ENCODE assay signal across 8 mouse cellular contexts in genomic region chr5:43923933-43924332, GRCm38 (mm10). TPM values are rescaled to one million over a fixed set of nuclear protein-coding genes. Genes with fewer than 3 reads are reported as not detected.
A peak's percentile ranks its signal among the peaks of the same experiment; 100 is the strongest.
DNase-seq lines count a peak whose midpoint lies in the region; TF ChIP-seq lines count a peak whose summit lies in the region.

No protein-coding gene starts in this region.

- 26% methylated on average over 4 of the region's 4 CpGs for WGBS in lung, adult 2 months

- H3K4me3 ChIP-seq in bone marrow macrophage, adult 2 months (ENCODE audit: insufficient read depth, low read length) = no peak overlapping the region
- H3K4me3 ChIP-seq in lung, adult 2 months (replicated peaks; ENCODE audit: extremely low read depth, low read depth, low read length) = no peak overlapping the region

- no peak for TF ChIP-seq POLR2A in bone marrow macrophage, adult 2 months (IDR thresholded peaks at IDR 0.05; ENCODE audit: borderline replicate concordance, low read depth, low read length)
- no peak for TF ChIP-seq POLR2A in lung, adult 2 months (IDR thresholded peaks at IDR 0.05; ENCODE audit: borderline replicate concordance, extremely low read depth, low read depth, low read length)

- TF ChIP-seq CTCF in bone marrow macrophage, adult 2 months (IDR thresholded peaks at IDR 0.05; ENCODE audit: low read depth, low read length) = peak; percentile 37; the same call in 1 of the 2 replicates
- peak; percentile 84 for TF ChIP-seq CTCF in lung, adult 2 months (IDR thresholded peaks at IDR 0.05; ENCODE audit: insufficient read depth, low read length)

- no peak overlapping the region for H3K27ac ChIP-seq in bone marrow macrophage, adult 2 months (ENCODE audit: insufficient read depth, low read depth, low read length)

- DNase-seq in urinary bladder, adult 18-20 months (ENCODE audit: low spot score in 2 of 2) = peak; percentile 27 to 43
- DNase-seq in urinary bladder, postnatal 10 days (ENCODE audit: low spot score) = no peak
- DNase-seq in gastrocnemius, postnatal 10 days = peak; percentile 50
- peak; percentile 80 to 81 for DNase-seq in kidney, postnatal 4 days
- peak; percentile 72 for DNase-seq in lung, adult 2 months
- peak; percentile 46 for DNase-seq in right cerebral cortex, postnatal 4 days
- no peak for DNase-seq in c-Kit-positive CD71-positive TER-119-positive erythroid progenitor cells, embryonic 14.5 days (ENCODE audit: low spot score)

- peaks cover 5% of the 10 kb centered on the region for H3K4me1 ChIP-seq in bone marrow macrophage, adult 2 months (ENCODE audit: control insufficient read depth, insufficient read depth, low read length)
- H3K4me1 ChIP-seq in lung, adult 2 months (ENCODE audit: control insufficient read depth, insufficient read depth, low read length) = no peaks in the 10 kb centered on the region

RNA-seq across cellular contexts. Expression of gene Gm7879, which starts 11.0 kb away (rescaled TPM):
- not detected in 2 replicates for polyA plus RNA-seq in bone marrow macrophage, adult 2 months (2012; ENCODE audit: insufficient read depth, insufficient read length, missing spikeins)
- total RNA-seq in gastrocnemius, postnatal 10 days (2021) = 10 to 100 TPM in 1 of 2 experiments, 1 to 10 TPM in 1; 8.6 to 11.1 TPM
- polyA plus RNA-seq in lung, adult 2 months (2012; rRNA removed) = 0.34 TPM in 1 of 2 replicates, not detected in the other

RNA-seq across cellular contexts. Expression of gene Cd38, which starts 55.6 kb away (rescaled TPM):
- polyA plus RNA-seq in bone marrow macrophage, adult 2 months (2012; ENCODE audit: insufficient read depth, insufficient read length, missing spikeins) = not detected in 2 replicates
- 1 to 10 TPM; 5.6 to 7.6 TPM for total RNA-seq in gastrocnemius, postnatal 10 days (2021)
- 20.9 and 22.2 TPM in 2 replicates for polyA plus RNA-seq in lung, adult 2 months (2012; rRNA removed)

RNA-seq across cellular contexts. Expression of gene Fgfbp1, which starts 57.6 kb away (rescaled TPM):
- not detected in 2 replicates for polyA plus RNA-seq in bone marrow macrophage, adult 2 months (2012; ENCODE audit: insufficient read depth, insufficient read length, missing spikeins)
- total RNA-seq in gastrocnemius, postnatal 10 days (2021) = not detected
- 10.3 and 18.4 TPM in 2 replicates for polyA plus RNA-seq in lung, adult 2 months (2012; rRNA removed)

Comparison
In these comparisons a context has a peak if more than half of its experiments do, and no peak if none do; other contexts are left out.
1. DNase-seq: peak in urinary bladder, adult 18-20 months (2 of 2), gastrocnemius, postnatal 10 days (single experiment), kidney, postnatal 4 days (2 of 2), lung, adult 2 months (single experiment) and right cerebral cortex, postnatal 4 days (single experiment); none in urinary bladder, postnatal 10 days (single experiment) and c-Kit-positive CD71-positive TER-119-positive erythroid progenitor cells, embryonic 14.5 days (single experiment).
2. RNA of gene Cd38, which starts 55.6 kb away (polyA plus RNA-seq): 20.9 to 22.2 TPM in lung, adult 2 months; not detected in bone marrow macrophage, adult 2 months; every median in the first group is over 10 times any median in the second.
3. RNA of gene Fgfbp1, which starts 57.6 kb away (polyA plus RNA-seq): 10.3 to 18.4 TPM in lung, adult 2 months; not detected in bone marrow macrophage, adult 2 months; every median in the first group is over 10 times any median in the second.